In the genomic region with DNA sequence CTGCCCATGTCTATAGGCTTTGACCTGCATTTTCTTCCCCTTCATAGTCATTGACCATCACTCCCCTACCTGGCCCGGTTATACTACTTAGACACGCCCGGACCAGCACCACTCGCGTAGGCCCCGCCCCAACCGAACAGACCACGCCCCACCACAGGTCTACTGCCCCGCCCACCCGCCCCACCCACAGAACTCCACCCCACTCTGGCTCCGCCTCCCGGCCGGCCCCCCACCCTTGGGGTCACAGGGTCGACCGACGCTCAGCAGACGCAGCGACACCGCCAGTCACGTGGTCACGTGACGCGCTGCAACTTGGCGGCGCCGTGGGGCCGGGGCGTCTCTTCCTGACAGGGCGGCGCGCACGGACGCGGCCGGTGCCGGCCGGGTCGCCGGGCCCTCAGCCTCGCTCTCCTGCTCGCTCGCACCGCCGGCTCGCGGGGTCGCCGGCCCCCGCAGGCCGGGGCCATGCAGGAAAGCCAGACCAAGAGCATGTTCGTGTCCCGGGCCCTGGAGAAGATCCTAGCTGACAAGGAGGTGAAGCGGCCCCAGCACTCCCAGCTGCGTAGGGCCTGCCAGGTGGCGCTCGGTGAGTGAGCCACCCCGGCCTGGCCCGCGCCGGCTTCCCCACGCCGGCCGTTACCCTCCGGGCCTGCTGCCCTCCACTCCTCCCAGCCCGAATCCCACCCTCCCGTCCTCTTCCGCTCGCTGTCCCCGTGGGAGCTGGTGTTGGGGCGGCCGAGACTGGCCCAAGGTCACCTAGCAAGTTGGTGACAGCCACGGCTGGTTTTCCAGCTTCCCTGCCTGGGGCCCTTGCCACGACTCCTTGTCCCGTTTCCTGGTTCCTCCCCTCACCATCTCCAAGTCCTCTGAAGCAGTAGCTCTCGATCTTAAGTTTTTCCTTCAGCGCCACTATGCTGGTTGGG, we compare ENCODE assay signal across 8 mouse cellular contexts. TPM values are rescaled to one million over a fixed set of nuclear protein-coding genes. Genes with fewer than 3 reads are reported as not detected.
A peak's percentile ranks its signal among the peaks of the same experiment; 100 is the strongest.
DNase-seq lines count a peak whose midpoint lies in the region; ATAC-seq lines count a peak whose summit lies in the region.

A gene (plus strand): TSS at position 339 of the 923 bp plus-strand sequence.

- peak within 1 kb of the TSS; percentile 88 for H3K9ac ChIP-seq in intestine, embryonic 16.5 days (ENCODE audit: low read depth, low read length)

- H3K4me1 ChIP-seq in intestine, embryonic 16.5 days (ENCODE audit: control insufficient read depth, insufficient read depth, low read length): peaks cover 6% of the 10 kb centered on the region

- peak within 1 kb of the TSS; percentile 86 for H3K4me3 ChIP-seq in intestine, embryonic 16.5 days (ENCODE audit: low read length)

- H3K27me3 ChIP-seq in intestine, embryonic 16.5 days (replicated peaks; ENCODE audit: control insufficient read depth, insufficient read depth, low read length): no peaks in the 10 kb centered on the region

- under 1% methylated on average over 76 of the region's 76 CpGs for WGBS in intestine, embryonic 16.5 days

- peak within 1 kb of the TSS; percentile 51 for H3K4me2 ChIP-seq in intestine, embryonic 16.5 days (ENCODE audit: low read depth, low read length)

- no peaks in the 10 kb centered on the region for H3K36me3 ChIP-seq in intestine, embryonic 16.5 days (ENCODE audit: control insufficient read depth, insufficient read depth, low read length)

- intact Hi-C loops in left cerebral cortex, postnatal 25 days (cut with DNase I): no loop called here

- peak within 1 kb of the TSS; percentile 88 for H3K27ac ChIP-seq in intestine, embryonic 16.5 days (ENCODE audit: low read length)

- peak; percentile 95 for ATAC-seq in intestine, embryonic 16.5 days

- DNase-seq in adrenal gland, adult 8-10 months: peak; percentile 84
- peak; percentile 88 for DNase-seq in embryo, embryonic 9.5 days (ENCODE audit: extremely low spot score)
- peak; percentile 74 to 87 for DNase-seq in gastrocnemius, postnatal 4 days (ENCODE audit: low spot score in 2 of 2)
- DNase-seq in left cerebral cortex, postnatal 25 days (ENCODE audit: low spot score in 2 of 2): peak; percentile 90
- peak; percentile 93 for DNase-seq in mesoderm, embryonic 11.5 days (ENCODE audit: low read depth, low spot score)
- peak; percentile 90 for DNase-seq in right cerebral cortex, postnatal 25 days
- peak; percentile 80 to 88 for DNase-seq in urinary bladder, postnatal 36 days (ENCODE audit: low spot score in 2 of 2)

- no peaks in the 10 kb centered on the region for H3K9me3 ChIP-seq in intestine, embryonic 16.5 days (ENCODE audit: control insufficient read depth, low read length)

RNA-seq across cellular contexts. Expression of the gene that starts here (rescaled TPM):
- total RNA-seq in adrenal gland, adult 8-10 months (2022): 10 to 100 TPM; 59.7 to 83.9 (median 74.0) TPM
- total RNA-seq in gastrocnemius, postnatal 4 days (2021): 10 to 100 TPM; 22.4 to 24.8 TPM
- 6.1 and 8.4 TPM in 2 replicates for polyA plus RNA-seq in intestine, embryonic 16.5 days (2015; fragmentation: Nextera tagmentation; extraction: Ambion mirVana)
- total RNA-seq in left cerebral cortex, postnatal 25 days (2021): 10 to 100 TPM; 52.7 to 54.6 TPM

Comparison
In these comparisons a context has a peak if more than half of its experiments do, and no peak if none do; other contexts are left out.
1. Peak in every context shown above with its lines: DNase-seq, ATAC-seq, H3K4me3 ChIP-seq and H3K27ac ChIP-seq.